Comparison of ENCODE assay signal across 16 mouse cellular contexts in genomic region chr10:85501966-85502566, GRCm38 (mm10).
DNase-seq lines count a peak whose midpoint lies in the region; ATAC-seq and TF ChIP-seq lines count a peak whose summit lies in the region.
"Had no signal": no experiment of that assay in that cellular context is flagged by ENCODE, and none has a peak within 500 bp of the region (broad histone marks: within the 10 kb centered on the region; RNA-seq: fewer than 3 reads in every experiment).

No protein-coding gene starts in this region.

- no peaks in the 10 kb centered on the region for H3K9me3 ChIP-seq in liver, postnatal 0 days (ENCODE audit: low read length)
- H3K9me3 ChIP-seq in liver, embryonic 11.5 days (ENCODE audit: control insufficient read depth, low read length) = no peaks in the 10 kb centered on the region
- H3K9me3 ChIP-seq in CH12.LX (replicated peaks; ENCODE audit: low read length) = no peaks in the 10 kb centered on the region
- no peaks in the 10 kb centered on the region for H3K9me3 ChIP-seq in embryonic facial prominence, embryonic 10.5 days
- H3K9me3 ChIP-seq: limb, embryonic 12.5 days; liver, embryonic 15.5 days; megakaryocyte, embryonic 14.5 days; stomach, embryonic 15.5 days had no signal

- H3K4me2 ChIP-seq in liver, postnatal 0 days (ENCODE audit: low read depth, low read length) = peak overlapping the region; percentile 29; the same call in 1 of the 2 replicates
- H3K4me2 ChIP-seq in liver, embryonic 11.5 days = no peak overlapping the region
- peak overlapping the region; percentile 86 for H3K4me2 ChIP-seq in CH12.LX (ENCODE audit: insufficient read depth, low read depth, poor library complexity, severe bottlenecking)
- H3K4me2 ChIP-seq: heart, embryonic 12.5 days; limb, embryonic 12.5 days; liver, embryonic 15.5 days; stomach, embryonic 15.5 days had no signal

- no peak for DNase-seq in liver, postnatal 0 days
- no peak for DNase-seq in liver, embryonic 11.5 days (ENCODE audit: low spot score)
- peak; percentile 54 for DNase-seq in CH12.LX (ENCODE audit: extremely low read depth)
- no peak for DNase-seq in gastrocnemius, postnatal 10 days
- DNase-seq in embryonic facial prominence, embryonic 10.5 days (ENCODE audit: low spot score) = no peak
- DNase-seq: cerebellum, adult 11-12 months; gastrocnemius, postnatal 14 days; heart, postnatal 36 days had no signal

- 37% methylated on average over 5 of the region's 5 CpGs for WGBS in liver, postnatal 0 days (ENCODE audit: insufficient replicate concordance)
- WGBS in liver, embryonic 11.5 days = 50% methylated on average over 5 of the region's 5 CpGs
- 40% methylated on average over 5 of the region's 5 CpGs for WGBS in embryonic facial prominence, embryonic 10.5 days

- peak; percentile 31; the same call in 1 of the 2 replicates for ATAC-seq in liver, postnatal 0 days
- ATAC-seq in liver, embryonic 11.5 days (replicated peaks; ENCODE audit: low FRiP score) = no peak
- ATAC-seq in granulocyte monocyte progenitor cell, adult 5-6 weeks (replicated peaks; ENCODE audit: poor library complexity, severe bottlenecking) = peak; percentile 86
- ATAC-seq in neutrophil, adult 5-6 weeks (ENCODE audit: extremely low read depth, insufficient number of reproducible peaks, low FRiP score, poor library complexity, severe bottlenecking) = peak; percentile 32; the same call in 1 of the 2 replicates

- H3K9ac ChIP-seq in liver, postnatal 0 days (replicated peaks) = no peak overlapping the region
- H3K9ac ChIP-seq in liver, embryonic 11.5 days (ENCODE audit: low read depth, low read length) = no peak overlapping the region
- no peak overlapping the region for H3K9ac ChIP-seq in CH12.LX (ENCODE audit: insufficient read depth, low read depth)
- H3K9ac ChIP-seq: heart, embryonic 12.5 days; limb, embryonic 12.5 days; liver, embryonic 15.5 days; stomach, embryonic 15.5 days had no signal

- TF ChIP-seq EP300 in liver, postnatal 0 days (IDR thresholded peaks at IDR 0.05; ENCODE audit: low read depth) = no peak
- TF ChIP-seq EP300 in CH12.LX (IDR thresholded peaks at IDR 0.05; ENCODE audit: low read length) = peak; percentile 54; the same call in 1 of the 2 replicates

- H3K4me3 ChIP-seq in liver, postnatal 0 days (ENCODE audit: low read depth, low read length) = no peak overlapping the region
- H3K4me3 ChIP-seq in liver, embryonic 11.5 days (ENCODE audit: low read depth, low read length) = no peak overlapping the region
- H3K4me3 ChIP-seq in CH12.LX (replicated peaks in 1 of 3; ENCODE audit: low read depth in 2 of 3, low read length in 2 of 3, poor library complexity in 1 of 3) = no peak overlapping the region
- no peak overlapping the region for H3K4me3 ChIP-seq in embryonic facial prominence, embryonic 10.5 days
- H3K4me3 ChIP-seq: erythroblast, embryonic 14.5 days; heart, embryonic 12.5 days; limb, embryonic 12.5 days; liver, embryonic 15.5 days; stomach, embryonic 15.5 days had no signal

- no peak for TF ChIP-seq POLR2A in CH12.LX (IDR thresholded peaks at IDR 0.05; ENCODE audit: low read depth, low read length)

- no peak overlapping the region for H3K27ac ChIP-seq in liver, postnatal 0 days (ENCODE audit: low read depth)
- H3K27ac ChIP-seq in liver, embryonic 11.5 days (ENCODE audit: low read depth, low read length) = no peak overlapping the region
- no peak overlapping the region for H3K27ac ChIP-seq in CH12.LX (ENCODE audit: insufficient read depth, low read depth)
- H3K27ac ChIP-seq in embryonic facial prominence, embryonic 10.5 days (replicated peaks) = no peak overlapping the region
- H3K27ac ChIP-seq: limb, embryonic 12.5 days; liver, embryonic 15.5 days; stomach, embryonic 15.5 days had no signal

- no peaks in the 10 kb centered on the region for H3K36me3 ChIP-seq in liver, postnatal 0 days (replicated peaks; ENCODE audit: insufficient read depth, low read length)
- H3K36me3 ChIP-seq in liver, embryonic 11.5 days (ENCODE audit: control insufficient read depth, insufficient read depth, low read length) = no peaks in the 10 kb centered on the region
- H3K36me3 ChIP-seq in CH12.LX (replicated peaks in 1 of 2; ENCODE audit: control insufficient read depth in 1 of 2, insufficient read depth in 1 of 2, low read length in 1 of 2) = peaks cover 0 to 17% of the 10 kb centered on the region in 2 experiments
- H3K36me3 ChIP-seq in embryonic facial prominence, embryonic 10.5 days (replicated peaks) = no peaks in the 10 kb centered on the region
- H3K36me3 ChIP-seq: heart, embryonic 12.5 days; limb, embryonic 12.5 days; liver, embryonic 15.5 days; stomach, embryonic 15.5 days had no signal

- no peaks in the 10 kb centered on the region for H3K4me1 ChIP-seq in liver, postnatal 0 days (ENCODE audit: insufficient read depth)
- H3K4me1 ChIP-seq in liver, embryonic 11.5 days (replicated peaks; ENCODE audit: control insufficient read depth, insufficient read depth, low read length) = no peaks in the 10 kb centered on the region
- H3K4me1 ChIP-seq in CH12.LX (ENCODE audit: control insufficient read depth in 1 of 2, insufficient read depth in 2 of 2) = peaks cover 10 to 52% of the 10 kb centered on the region in 2 experiments
- H3K4me1 ChIP-seq in embryonic facial prominence, embryonic 10.5 days = peaks cover 48% of the 10 kb centered on the region
- H3K4me1 ChIP-seq: heart, embryonic 12.5 days; liver, embryonic 15.5 days; stomach, embryonic 15.5 days had no signal

- no peaks in the 10 kb centered on the region for H3K27me3 ChIP-seq in liver, postnatal 0 days (ENCODE audit: insufficient read depth, low read length)
- H3K27me3 ChIP-seq in liver, embryonic 11.5 days (replicated peaks; ENCODE audit: control insufficient read depth, insufficient read depth, low read length) = no peaks in the 10 kb centered on the region
- H3K27me3 ChIP-seq in CH12.LX (replicated peaks) = no peaks in the 10 kb centered on the region
- H3K27me3 ChIP-seq in embryonic facial prominence, embryonic 10.5 days (replicated peaks; ENCODE audit: low read depth, poor library complexity, severe bottlenecking) = no peaks in the 10 kb centered on the region
- H3K27me3 ChIP-seq: heart, embryonic 12.5 days; limb, embryonic 12.5 days; liver, embryonic 15.5 days; megakaryocyte, embryonic 14.5 days; stomach, embryonic 15.5 days had no signal

- TF ChIP-seq RAD21 in CH12.LX (IDR thresholded peaks at IDR 0.05; ENCODE audit: low read depth, low read length) = no peak

- dilution Hi-C loops in CH12.LX (cut with MboI; ENCODE audit: extremely low pct_ligation_motif_present, extremely low pct_unique_long_range_greater_than_20kb, low sequenced_read_pairs) = no loop called here

- in situ Hi-C loops in CH12.LX (cut with MboI; ENCODE audit: low pct_ligation_motif_present, low pct_unique_long_range_greater_than_20kb, low sequenced_read_pairs) = no loop called here

- TF ChIP-seq CTCF in liver, postnatal 0 days (IDR thresholded peaks at IDR 0.05; ENCODE audit: low read depth) = no peak
- TF ChIP-seq CTCF in CH12.LX (conservative IDR thresholded peaks at IDR 0.05 in 1 of 2, IDR thresholded peaks at IDR 0.05 in 1 of 2; ENCODE audit: low read depth in 2 of 2, low read length in 2 of 2) = no peak

- no peaks in the 10 kb centered on the region for H3K79me2 ChIP-seq in CH12.LX (replicated peaks; ENCODE audit: control insufficient read depth, extremely low read depth, insufficient read depth, poor library complexity, severe bottlenecking)

TF ChIP-seq in CH12.LX, 34 proteins besides CTCF, POLR2A, EP300 and RAD21 (continues in another document):
- TF ChIP-seq KAT2A (IDR thresholded peaks at IDR 0.05; ENCODE audit: insufficient replicate concordance, low read length) (no peak), MAZ (IDR thresholded peaks at IDR 0.05; ENCODE audit: low read depth, low read length) (no peak), ETS1 (conservative IDR thresholded peaks at IDR 0.05; ENCODE audit: low read depth, low read length) (0 out of 2 replicates have a peak, but pooled peaks have one; percentile 5), CHD2 (IDR thresholded peaks at IDR 0.05; ENCODE audit: low read length) (0 out of 2 replicates have a peak, but pooled peaks have one; percentile 51), USF2 (conservative IDR thresholded peaks at IDR 0.05; ENCODE audit: low read depth, low read length) (no peak), GABPA (IDR thresholded peaks at IDR 0.05; ENCODE audit: insufficient replicate concordance, low read depth, low read length) (no peak), MXI1 (IDR thresholded peaks at IDR 0.05; ENCODE audit: low read depth, low read length) (peak; percentile 42; the same call in 1 of the 2 replicates), TBP (conservative IDR thresholded peaks at IDR 0.05; ENCODE audit: low read depth, low read length) (no peak), E2F4 (IDR thresholded peaks at IDR 0.05; ENCODE audit: insufficient replicate concordance, low read depth, low read length) (no peak), NELFE (IDR thresholded peaks at IDR 0.05; ENCODE audit: low read depth, low read length) (no peak), PAX5 (IDR thresholded peaks at IDR 0.05; ENCODE audit: low read length) (no peak), IRF4 (IDR thresholded peaks at IDR 0.05; ENCODE audit: low read depth, low read length) (no peak), BHLHE40 (IDR thresholded peaks at IDR 0.05; ENCODE audit: low read depth, low read length) (peak; percentile 55; the same call in 1 of the 2 replicates), ZC3H11A (IDR thresholded peaks at IDR 0.05; ENCODE audit: low read depth, low read length) (no peak), MEF2A (IDR thresholded peaks at IDR 0.05; ENCODE audit: borderline replicate concordance, low read depth, low read length) (no peak), CHD1 (IDR thresholded peaks at IDR 0.05; ENCODE audit: low read depth, low read length) (no peak), RCOR1 (conservative IDR thresholded peaks at IDR 0.05; ENCODE audit: low read depth, low read length) (peak; percentile 19; the same call in 1 of the 2 replicates), MAFK (IDR thresholded peaks at IDR 0.05; ENCODE audit: insufficient replicate concordance, low read length) (no peak), TCF12 (IDR thresholded peaks at IDR 0.05; ENCODE audit: low read depth, low read length) (peak; percentile 5; the same call in 1 of the 2 replicates), JUND (conservative IDR thresholded peaks at IDR 0.05; ENCODE audit: low read depth, low read length) (no peak), MAX (IDR thresholded peaks at IDR 0.05; ENCODE audit: low read length) (0 out of 2 replicates have a peak, but pooled peaks have one; percentile 17), UBTF (IDR thresholded peaks at IDR 0.05; ENCODE audit: low read depth, low read length) (no peak), ELF1 (IDR thresholded peaks at IDR 0.05; ENCODE audit: low read depth, low read length) (0 out of 2 replicates have a peak, but pooled peaks have one; percentile 40), ZNF384 (IDR thresholded peaks at IDR 0.05; ENCODE audit: low read depth, low read length) (no peak), NRF1 (IDR thresholded peaks at IDR 0.05; ENCODE audit: low read depth, low read length) (no peak), ZMIZ1 (IDR thresholded peaks at IDR 0.05; ENCODE audit: low read depth, low read length) (no peak)
